Mouse (Mus musculus) heart, embryonic 13.5 days (tissue): ENCODE data around the gene Atxn3. TPM values are rescaled to one million over a fixed set of nuclear protein-coding genes. Genes with fewer than 3 reads are reported as not detected.
A peak's percentile ranks its signal among the peaks of the same experiment; 100 is the strongest.
"Not testable (repeated sequence)": the region's sequence is repeated elsewhere in the genome, so short reads cannot be mapped to it uniquely, and the experiment has no call there.

ENCODE experiments used
- ATAC-seq: fragments of 200-750 bp; cut with Nextera tagmentation; 2 replicates; pipeline ENCODE4 v1.8.0; 2017; ENCODE audit warnings: moderate TSS enrichment; ENCODE audit not compliant: insufficient number of reproducible peaks, low FRiP score, low TSS enrichment; ENCODE audit errors: extremely low read depth
- H3K27ac ChIP-seq: fragments of 300-500 bp; sonication (generic); replicated peaks from 2 replicates; pipeline ENCODE4 v1.5.1; 2015; ENCODE audit warnings: moderate library complexity, mild to moderate bottlenecking, inconsistent platforms
- H3K27me3 ChIP-seq: fragments of 300-500 bp; sonication (generic); replicated peaks from 2 replicates; pipeline ENCODE4 v1.6.1; 2015; ENCODE audit warnings: mild to moderate bottlenecking, inconsistent platforms
- H3K36me3 ChIP-seq: fragments of 300-500 bp; sonication (generic); 2 replicates; pipeline ENCODE4 v1.6.1; 2015; ENCODE audit warnings: mild to moderate bottlenecking, inconsistent platforms
- H3K4me1 ChIP-seq: fragments of 300-500 bp; sonication (generic); 2 replicates; pipeline ENCODE4 v1.6.1; 2015; ENCODE audit warnings: inconsistent platforms
- H3K4me2 ChIP-seq: fragments of 300-500 bp; sonication (generic); 2 replicates; pipeline ENCODE4 v1.6.1; 2015; ENCODE audit warnings: inconsistent platforms, mild to moderate bottlenecking, moderate library complexity
- H3K4me3 ChIP-seq: fragments of 300-500 bp; sonication (generic); 2 replicates; pipeline ENCODE4 v1.5.1; 2015; ENCODE audit warnings: moderate library complexity, mild to moderate bottlenecking, inconsistent platforms
- H3K9ac ChIP-seq: fragments of 300-500 bp; sonication (generic); 2 replicates; pipeline ENCODE4 v1.6.1; 2015; ENCODE audit warnings: inconsistent platforms, mild to moderate bottlenecking, moderate library complexity
- H3K9me3 ChIP-seq: fragments of 300-500 bp; sonication (generic); 2 replicates; pipeline ENCODE4 v1.6.1; 2016; ENCODE audit warnings: inconsistent platforms
- WGBS: fragments of 180-500 bp; shearing (Covaris S2); methylation state at CpG from one replicate; pipeline ENCODE4 v1.1.7; 2015; ENCODE audit warnings: mixed read lengths; 5-methylcytosine and 5-hydroxymethylcytosine counted together
- polyA plus RNA-seq: library from polyadenylated mRNA; unstranded; fragments of >200 nt; fragmentation: Nextera tagmentation; extraction: Ambion mirVana; gene quantifications from 2 replicates; pipeline ENCODE4 v1.2.1, GENCODE M21; 2015

Gene Atxn3
- polyA plus RNA-seq, 1 experiment from 2014 or later: 7.9 TPM

DNA sequence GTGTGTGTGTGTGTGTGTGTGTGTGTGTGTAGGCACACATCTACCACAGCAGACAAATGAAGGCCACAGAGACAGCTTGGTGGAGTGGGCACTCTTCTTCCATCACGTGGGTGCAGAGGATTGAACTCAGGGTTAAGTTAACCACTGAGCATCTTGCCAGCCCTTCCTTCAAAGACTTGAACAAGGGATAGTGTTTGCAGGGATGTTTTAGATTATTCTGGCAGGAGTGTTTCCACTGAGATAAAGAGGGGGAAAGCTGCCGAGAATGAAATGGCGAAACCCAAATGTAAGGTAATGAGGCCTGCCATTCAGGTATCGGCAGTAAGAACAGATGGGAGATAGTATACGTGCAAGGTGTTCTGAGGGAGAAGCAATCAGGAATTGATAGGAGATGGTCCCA, 20.1 kb upstream of the Atxn3 start:
- no peak overlapping the region for H3K27ac ChIP-seq
- H3K9ac ChIP-seq: no peak overlapping the region
- H3K4me1 ChIP-seq: peaks cover 45% of the 10 kb centered on the region
- no peak overlapping the region for H3K4me3 ChIP-seq
- no peak overlapping the region for H3K4me2 ChIP-seq
- no peak for ATAC-seq
- H3K36me3 ChIP-seq: peaks cover 25% of the 10 kb centered on the region
- no peaks in the 10 kb centered on the region for H3K27me3 ChIP-seq
- no peaks in the 10 kb centered on the region for H3K9me3 ChIP-seq
- WGBS: 67% methylated on average over 5 of the region's 5 CpGs

DNA sequence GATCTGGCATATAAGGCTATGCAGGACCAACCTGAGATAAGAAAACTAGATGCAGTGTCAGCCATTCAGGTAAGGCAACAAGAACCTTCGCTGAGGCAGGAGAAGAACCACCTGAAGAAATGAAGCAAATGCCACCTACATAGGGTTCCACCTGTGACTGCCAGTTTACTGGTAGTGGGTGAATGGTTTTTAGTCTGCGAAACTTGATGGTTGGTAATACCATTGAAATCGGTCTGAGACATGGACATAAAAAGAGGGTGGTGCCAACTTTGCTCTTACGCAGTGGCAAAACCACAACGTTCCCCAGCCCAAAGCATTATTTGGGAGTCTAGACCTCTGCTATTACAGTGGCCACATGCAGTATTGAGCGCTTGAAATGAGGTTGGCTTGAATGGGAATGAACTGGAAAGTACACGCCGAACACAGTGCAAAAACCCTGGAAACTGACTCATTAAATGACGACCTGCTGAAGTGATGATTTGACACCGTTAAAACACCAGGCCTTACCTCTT, 19.4 kb upstream of the Atxn3 start:
- Histone ChIP-seq H3K27me3 (no peaks in the 10 kb centered on the region), H3K4me3 (peak overlapping the region; percentile 95), H3K36me3 (peaks cover 25% of the 10 kb centered on the region), H3K27ac (no peak overlapping the region), H3K9me3 (no peaks in the 10 kb centered on the region), H3K4me1 (peaks cover 49% of the 10 kb centered on the region), H3K4me2 (peak overlapping the region; percentile 84), H3K9ac (peak overlapping the region; percentile 98)
- no peak for ATAC-seq
- WGBS: 90% methylated on average over 10 of the region's 10 CpGs

DNA sequence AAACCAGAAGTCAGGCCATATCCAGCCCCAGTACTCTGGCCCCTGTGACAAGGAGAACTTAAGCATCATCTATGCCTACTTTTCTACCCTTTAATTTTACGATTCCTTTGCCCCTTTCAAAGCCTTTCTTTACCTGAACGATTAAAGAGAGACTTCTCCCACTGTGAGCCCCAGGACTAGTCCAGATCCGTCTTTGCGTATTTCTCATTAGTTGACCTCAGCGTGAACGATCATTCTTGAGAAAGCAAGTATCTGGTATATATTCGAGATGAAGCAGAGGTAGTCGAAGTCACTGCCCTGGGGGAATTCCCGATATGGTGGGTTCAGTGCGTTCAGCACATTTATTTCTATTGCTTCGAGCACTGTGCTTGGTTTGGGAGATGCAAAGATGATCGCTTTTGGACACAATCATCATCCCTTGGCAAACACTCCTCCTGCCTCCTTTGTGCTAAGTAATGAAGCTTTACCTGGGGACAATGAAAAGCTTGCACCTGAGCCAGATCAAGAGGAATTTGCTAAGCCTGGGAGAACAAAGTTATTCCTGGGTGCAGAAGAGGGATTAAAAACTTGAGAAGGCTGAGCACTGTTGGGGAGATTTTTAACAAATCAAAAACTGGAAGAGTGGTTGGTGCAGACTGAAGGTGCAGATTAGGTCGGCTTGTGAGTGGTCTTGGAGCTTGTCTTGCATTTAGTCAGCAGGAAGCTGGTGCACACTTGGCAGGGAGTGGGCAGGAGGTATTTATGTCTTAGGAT, 18.8 kb upstream of the Atxn3 start:
- peaks cover 24% of the 10 kb centered on the region for H3K36me3 ChIP-seq
- ATAC-seq: no peak
- peak overlapping the region; percentile 98 for H3K9ac ChIP-seq
- H3K4me1 ChIP-seq: peaks cover 55% of the 10 kb centered on the region
- 26% methylated on average over 13 of the region's 13 CpGs for WGBS
- H3K4me2 ChIP-seq: peak overlapping the region; percentile 84
- no peaks in the 10 kb centered on the region for H3K9me3 ChIP-seq
- H3K27ac ChIP-seq: peak overlapping the region; percentile 94
- H3K27me3 ChIP-seq: no peaks in the 10 kb centered on the region
- H3K4me3 ChIP-seq: peak overlapping the region; percentile 95

DNA sequence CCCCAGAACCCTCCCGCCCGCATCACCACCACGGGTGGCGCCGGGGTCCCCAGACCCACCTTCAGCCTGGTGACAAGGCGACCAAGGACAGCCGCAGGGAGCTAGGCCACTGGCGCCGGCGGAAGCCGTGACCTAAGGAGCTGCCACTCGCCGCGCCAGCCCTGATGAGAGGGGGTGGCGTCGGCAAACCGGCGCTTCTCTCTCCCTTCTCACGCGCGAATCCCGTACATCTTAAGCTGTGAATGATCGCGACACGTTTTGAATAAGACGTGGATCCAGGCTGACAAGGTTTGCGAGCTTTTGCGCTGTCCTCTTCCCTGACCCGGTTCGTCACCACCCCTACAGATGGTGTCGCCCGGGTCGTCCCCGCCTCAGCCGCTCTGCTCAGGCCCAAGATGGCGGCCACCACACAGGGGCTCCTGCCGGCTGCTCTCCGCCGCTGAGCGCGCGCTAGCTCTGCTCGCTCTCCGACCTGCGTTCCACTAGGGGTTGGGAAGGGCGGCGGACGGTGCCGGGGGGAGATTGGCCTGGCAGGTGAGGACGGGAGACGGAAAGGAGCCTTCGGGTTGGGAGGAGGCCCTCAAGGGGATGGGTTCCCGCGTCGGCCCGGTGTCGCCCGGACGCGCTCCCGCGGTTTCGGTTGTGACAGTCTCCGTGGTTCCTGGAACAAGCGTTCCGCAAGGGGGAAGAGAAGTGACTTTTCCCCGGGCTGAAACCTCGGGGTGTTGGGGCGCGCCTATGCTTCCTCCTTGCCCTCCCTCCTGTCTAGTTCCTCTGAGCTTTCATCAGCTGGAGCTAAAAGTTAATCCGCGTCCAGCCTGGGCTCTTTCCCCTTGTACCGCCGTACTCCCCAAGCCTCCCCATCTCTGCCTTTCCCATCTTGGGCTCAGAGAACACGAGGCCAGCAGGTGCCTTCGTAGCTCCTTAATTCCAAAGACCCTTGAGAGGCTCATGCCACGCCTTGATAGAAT, 17.8 kb upstream of the Atxn3 start, which contains the start of gene Cpsf2:
TSS of gene Cpsf2 (plus strand) at position 388 of the 971 bp plus-strand sequence.
- Histone ChIP-seq H3K4me1 (peaks cover 57% of the 10 kb centered on the region), H3K36me3 (peaks cover 20% of the 10 kb centered on the region), H3K4me3 (peak within 1 kb of the TSS; percentile 95), H3K9me3 (no peaks in the 10 kb centered on the region), H3K9ac (peak within 1 kb of the TSS; percentile 98), H3K27me3 (no peaks in the 10 kb centered on the region), H3K27ac (peak within 1 kb of the TSS; percentile 94), H3K4me2 (peak within 1 kb of the TSS; percentile 84)
- under 1% methylated on average over 77 of the region's 77 CpGs for WGBS
- peak; percentile 92 for ATAC-seq

DNA sequence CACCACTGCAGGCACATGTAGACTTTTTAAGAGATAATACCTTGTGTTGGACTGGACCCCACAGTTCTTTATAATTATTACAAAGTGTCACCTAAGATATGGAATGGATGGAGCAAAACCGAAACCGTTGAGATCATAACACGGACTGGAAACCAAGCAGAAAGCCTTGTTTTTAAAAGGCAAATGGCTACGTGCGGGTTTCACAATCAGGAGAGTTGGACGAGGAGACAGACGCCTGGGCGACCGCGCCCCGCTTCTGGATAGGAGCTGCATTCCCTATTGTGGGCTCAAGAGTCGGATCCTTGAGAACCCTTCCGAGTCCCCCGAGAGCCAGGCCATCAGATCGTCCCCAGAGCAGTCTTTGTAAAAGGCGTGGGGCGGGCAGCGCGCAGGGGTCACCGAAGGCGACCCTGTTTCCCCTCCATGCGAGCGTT, 17.1 kb upstream of the Atxn3 start:
- WGBS: under 1% methylated on average over 23 of the region's 23 CpGs
- H3K9ac ChIP-seq: peak overlapping the region; percentile 98
- H3K27ac ChIP-seq: peak overlapping the region; percentile 94
- H3K4me1 ChIP-seq: peaks cover 54% of the 10 kb centered on the region
- peaks cover 21% of the 10 kb centered on the region for H3K36me3 ChIP-seq
- H3K9me3 ChIP-seq: no peaks in the 10 kb centered on the region
- peak overlapping the region; percentile 95 for H3K4me3 ChIP-seq
- H3K4me2 ChIP-seq: peak overlapping the region; percentile 84
- H3K27me3 ChIP-seq: no peaks in the 10 kb centered on the region
- peak; percentile 27 for ATAC-seq

DNA sequence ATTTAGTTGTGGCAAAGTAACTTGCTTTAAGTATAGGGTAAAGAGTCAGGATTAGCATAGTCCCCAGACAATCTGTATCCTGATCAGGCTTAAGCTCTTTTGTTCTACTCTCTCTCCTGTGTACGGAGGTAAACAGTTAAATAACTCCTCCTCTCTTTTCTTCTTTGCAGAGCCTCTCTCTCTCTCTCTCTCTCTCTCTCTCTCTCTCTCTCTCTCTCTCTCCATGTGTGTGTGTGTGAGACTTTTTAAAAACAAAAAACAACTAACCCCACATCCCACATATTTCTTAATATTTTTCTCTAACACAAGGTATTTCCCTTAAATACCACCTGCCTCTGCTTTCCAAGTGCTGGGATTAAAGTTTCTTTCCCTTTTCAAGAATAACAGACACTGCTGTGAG, 16.5 kb upstream of the Atxn3 start:
- Histone ChIP-seq H3K27me3 (no peaks in the 10 kb centered on the region), H3K9me3 (no peaks in the 10 kb centered on the region), H3K4me1 (peaks cover 47% of the 10 kb centered on the region), H3K9ac (peak overlapping the region; percentile 98), H3K4me3 (peak overlapping the region; percentile 95), H3K36me3 (peaks cover 27% of the 10 kb centered on the region), H3K4me2 (peak overlapping the region; percentile 84), H3K27ac (peak overlapping the region; percentile 94)
- ATAC-seq: no peak
- 23% methylated on average over 1 of the region's 1 CpGs for WGBS

DNA sequence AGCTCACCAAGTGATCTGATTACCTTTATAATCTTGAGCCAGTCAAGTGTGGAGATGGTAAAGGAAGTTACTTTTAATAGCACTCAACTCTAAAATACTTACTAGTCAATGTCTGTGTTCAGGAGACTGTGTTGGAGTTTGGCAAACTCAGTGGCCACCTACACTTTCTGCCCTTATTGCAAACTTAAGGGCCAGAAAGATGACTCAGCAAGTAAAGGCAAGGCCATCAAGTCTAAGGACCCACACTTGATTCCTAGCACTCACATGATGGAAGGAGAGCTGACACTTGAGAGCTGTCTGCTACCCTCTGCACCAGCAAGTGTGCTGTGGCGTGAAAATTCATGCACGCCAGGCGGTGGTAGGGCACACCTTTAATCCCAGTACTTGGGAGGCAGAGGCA, 14.2 kb upstream of the Atxn3 start:
- no peak overlapping the region for H3K9ac ChIP-seq
- peaks cover 47% of the 10 kb centered on the region for H3K36me3 ChIP-seq
- H3K27me3 ChIP-seq: no peaks in the 10 kb centered on the region
- 84% methylated on average over 3 of the region's 3 CpGs for WGBS
- no peak overlapping the region for H3K4me3 ChIP-seq
- no peak for ATAC-seq
- H3K27ac ChIP-seq: no peak overlapping the region
- no peak overlapping the region for H3K4me2 ChIP-seq
- H3K4me1 ChIP-seq: peaks cover 29% of the 10 kb centered on the region
- H3K9me3 ChIP-seq: no peaks in the 10 kb centered on the region

DNA sequence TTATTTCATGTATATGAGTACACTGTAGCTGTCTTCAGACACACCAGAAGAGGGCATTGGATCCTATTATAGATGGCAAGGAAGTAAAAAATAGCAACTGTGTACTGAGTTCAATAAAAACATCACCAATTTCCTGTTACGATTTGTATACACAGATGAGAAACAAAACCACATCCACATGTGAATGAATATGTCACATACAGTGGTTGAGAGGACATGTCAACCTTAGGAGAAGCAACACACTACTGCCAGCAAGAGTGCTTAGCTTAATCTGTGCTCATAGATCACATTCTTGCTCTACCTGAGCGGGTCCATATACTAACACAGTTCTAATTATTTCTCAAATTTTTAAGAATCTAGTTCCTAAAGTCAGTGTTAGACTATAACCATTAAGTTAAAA, 13.3 kb upstream of the Atxn3 start:
- peaks cover 21% of the 10 kb centered on the region for H3K4me1 ChIP-seq
- no peaks in the 10 kb centered on the region for H3K27me3 ChIP-seq
- ATAC-seq: no peak
- H3K4me2 ChIP-seq: no peak overlapping the region
- no peak overlapping the region for H3K9ac ChIP-seq
- WGBS: 87% methylated on average over 2 of the region's 2 CpGs
- no peaks in the 10 kb centered on the region for H3K9me3 ChIP-seq
- peaks cover 56% of the 10 kb centered on the region for H3K36me3 ChIP-seq
- no peak overlapping the region for H3K4me3 ChIP-seq
- no peak overlapping the region for H3K27ac ChIP-seq

DNA sequence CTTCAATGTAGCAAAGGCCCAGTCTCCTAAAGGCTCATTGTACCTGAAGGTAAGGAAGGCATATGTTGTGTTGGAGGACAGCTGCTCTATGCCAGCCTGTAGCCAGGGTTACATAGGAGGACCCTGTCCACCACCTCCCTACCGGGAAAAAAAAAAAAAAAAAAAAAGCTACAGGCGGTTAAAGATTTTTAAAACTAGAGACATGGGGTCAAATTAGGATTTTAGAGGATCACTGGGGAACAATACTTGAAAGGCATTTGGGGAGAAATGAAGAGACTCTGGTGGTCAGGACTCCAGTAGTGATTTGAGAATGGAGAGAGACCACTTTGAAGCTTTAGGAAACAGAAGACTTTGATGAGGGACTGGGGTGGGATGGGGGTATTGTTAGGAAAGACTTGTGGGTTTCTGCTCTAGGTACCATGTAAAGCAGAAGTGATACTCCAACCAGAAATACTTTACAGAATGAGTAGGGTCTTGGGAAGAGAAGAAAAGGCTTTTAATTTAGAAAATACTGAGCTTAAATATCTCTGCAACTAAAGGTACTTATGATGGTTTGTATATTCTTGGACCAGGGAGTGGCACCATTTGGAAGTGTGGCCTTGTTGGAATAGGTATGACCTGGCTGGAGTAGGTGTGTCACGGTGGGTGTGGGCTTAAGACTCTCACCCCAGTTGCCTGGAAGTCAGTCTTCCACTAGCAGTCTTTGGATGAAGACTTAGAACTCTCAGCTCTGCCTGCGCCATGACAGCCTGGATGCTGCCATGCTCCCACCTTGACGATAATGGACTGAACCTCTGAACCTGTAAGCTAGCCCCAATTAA, 1.1 kb upstream of the Atxn3 start:
- H3K9ac ChIP-seq: peak overlapping the region; percentile 67
- H3K27me3 ChIP-seq, H3K27ac ChIP-seq, ATAC-seq, H3K36me3 ChIP-seq, H3K9me3 ChIP-seq: not testable (repeated sequence)
- WGBS: 86% methylated on average over 5 of the region's 5 CpGs
- H3K4me1 ChIP-seq: peaks cover 14% of the 10 kb centered on the region
- peak overlapping the region; percentile 84 for H3K4me2 ChIP-seq
- peak overlapping the region; percentile 95; the same call in 1 of the 2 replicates for H3K4me3 ChIP-seq

DNA sequence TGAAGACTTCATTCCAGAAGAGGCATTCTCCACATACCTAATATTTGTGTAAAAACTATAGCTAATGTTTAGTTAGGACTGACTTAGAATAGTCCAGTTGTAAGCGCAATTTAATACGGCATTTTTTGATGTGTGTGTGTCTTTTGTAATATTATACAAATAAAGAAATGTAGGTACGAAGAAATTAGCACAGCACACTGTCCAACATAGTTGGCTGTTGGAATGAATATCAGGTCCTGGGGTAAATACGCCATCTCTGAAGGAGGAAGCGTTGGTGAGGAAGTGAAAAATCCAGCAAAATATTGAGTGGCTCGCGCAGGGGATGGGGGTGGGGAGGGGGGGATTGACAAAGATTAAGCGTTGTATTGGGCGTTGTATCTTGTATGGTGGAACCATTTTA, 510 bp upstream of the Atxn3 start:
- Histone ChIP-seq H3K4me3 (peak overlapping the region; percentile 95), H3K27me3 (no peaks in the 10 kb centered on the region), H3K9me3 (no peaks in the 10 kb centered on the region), H3K4me1 (peaks cover 14% of the 10 kb centered on the region), H3K4me2 (peak overlapping the region; percentile 84), H3K9ac (peak overlapping the region; percentile 67), H3K36me3 (no peaks in the 10 kb centered on the region), H3K27ac (peak overlapping the region; percentile 48; the same call in 1 of the 2 replicates)
- WGBS: 57% methylated on average over 9 of the region's 9 CpGs
- ATAC-seq: no peak
